Mouse (Mus musculus) forebrain, embryonic 14.5 days (tissue): ENCODE measurements around the gene Gnaz. TPM values are rescaled to one million over a fixed set of nuclear protein-coding genes. Genes with fewer than 3 reads are reported as not detected.
A peak's percentile ranks its signal among the peaks of the same experiment; 100 is the strongest.

Experiments
- ATAC-seq: fragments of 200-750 bp; cut with Nextera tagmentation; 2 replicates; pipeline ENCODE4 v1.8.0; 2017; ENCODE audit warnings: mild to moderate bottlenecking, moderate library complexity
- DNase-seq: peaks from one replicate; pipeline ENCODE4 v3.0.0-alpha.2; 2015; ENCODE audit warnings: low spot score
- H3K27ac ChIP-seq: fragments of 300-500 bp; sonication (generic); 2 replicates; pipeline ENCODE4 v1.5.1; 2014; ENCODE audit warnings: low read depth, mild to moderate bottlenecking, control low read depth, low read length, moderate library complexity
- H3K27me3 ChIP-seq: fragments of 300-500 bp; sonication (generic); replicated peaks from 2 replicates; pipeline ENCODE4 v1.6.1; 2014; ENCODE audit warnings: low read length, control low read depth, mixed read lengths; ENCODE audit not compliant: control insufficient read depth, insufficient read depth
- H3K36me3 ChIP-seq: fragments of 300-500 bp; sonication (generic); 2 replicates; pipeline ENCODE4 v1.6.1; 2014; ENCODE audit warnings: low read length, control low read depth; ENCODE audit not compliant: control insufficient read depth, insufficient read depth
- H3K4me1 ChIP-seq: fragments of 300-500 bp; sonication (generic); 2 replicates; pipeline ENCODE4 v1.6.1; 2014; ENCODE audit warnings: antibody characterized with exemption, low read length, control low read depth; ENCODE audit not compliant: control insufficient read depth, insufficient read depth
- H3K4me2 ChIP-seq: fragments of 300-500 bp; sonication (generic); 2 replicates; pipeline ENCODE4 v1.6.1; 2014; ENCODE audit warnings: mild to moderate bottlenecking, control low read depth, low read length
- H3K4me3 ChIP-seq: fragments of 300-500 bp; sonication (generic); 2 replicates; pipeline ENCODE4 v1.5.1; 2014; ENCODE audit warnings: low read depth, low read length, control low read depth
- H3K9ac ChIP-seq: fragments of 300-500 bp; sonication (generic); 2 replicates; pipeline ENCODE4 v1.6.1; 2014; ENCODE audit warnings: mild to moderate bottlenecking, low read length, control low read depth, moderate library complexity
- H3K9me3 ChIP-seq: fragments of 300-500 bp; sonication (generic); replicated peaks from 2 replicates; pipeline ENCODE4 v1.6.1; 2016; ENCODE audit warnings: low read length, control low read depth, mixed read lengths; ENCODE audit not compliant: control insufficient read depth
- WGBS: fragments of 180-500 bp; shearing (Covaris S2); extraction: QIAGEN DNeasy Blood & Tissue Kit; methylation state at CpG from one replicate; pipeline ENCODE4 v1.1.7; 2014; 5-methylcytosine and 5-hydroxymethylcytosine counted together
- polyA plus RNA-seq: library from polyadenylated mRNA; unstranded; fragments of >200 nt; fragmentation: Nextera tagmentation; extraction: Ambion mirVana; gene quantifications from 2 replicates; pipeline ENCODE4 v1.2.1, GENCODE M21; 2014

Gnaz gene
- polyA plus RNA-seq, 1 experiment from 2014 or later = 23.7 TPM

DNA sequence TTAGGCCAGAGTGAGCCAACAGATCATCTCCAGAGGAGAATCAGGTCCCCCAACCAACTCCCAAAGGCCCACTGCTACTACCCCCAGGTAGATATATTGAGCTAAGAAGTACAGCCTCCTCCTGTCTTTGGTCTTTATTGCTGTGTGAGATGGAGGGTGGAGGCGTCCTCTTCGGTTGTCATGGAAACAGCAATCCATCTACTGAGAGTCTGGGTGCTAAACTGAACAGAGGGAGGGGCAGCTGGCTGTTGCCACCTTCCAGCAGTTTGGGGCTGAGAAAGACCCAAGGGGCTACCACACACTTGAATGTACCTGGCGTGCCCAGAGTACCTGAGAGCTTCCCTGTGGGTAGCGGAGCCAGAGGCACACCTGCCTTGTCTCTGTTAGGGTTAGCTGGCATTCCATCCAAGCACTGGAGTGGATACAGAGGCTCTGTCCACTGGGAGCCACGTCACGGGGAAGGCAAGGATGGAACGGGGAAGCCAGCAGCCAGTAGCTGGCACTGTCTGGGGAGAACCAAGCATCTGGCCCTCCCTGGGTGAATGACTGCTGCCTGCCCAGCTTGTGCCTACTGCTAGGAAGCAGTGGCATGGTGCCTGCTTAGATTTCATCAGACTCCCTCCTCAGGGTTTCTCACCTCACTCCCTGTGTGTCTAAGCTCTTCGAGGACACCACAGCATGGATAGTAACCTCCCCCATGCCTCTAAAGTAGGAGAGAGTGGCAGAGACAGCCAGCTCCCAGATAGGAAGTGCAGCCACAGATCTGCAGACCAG lies 40.1 kb downstream of the Gnaz start:
- ATAC-seq (no peak; the same call in 1 of the 2 replicates), DNase-seq (peak; percentile 43)

DNA sequence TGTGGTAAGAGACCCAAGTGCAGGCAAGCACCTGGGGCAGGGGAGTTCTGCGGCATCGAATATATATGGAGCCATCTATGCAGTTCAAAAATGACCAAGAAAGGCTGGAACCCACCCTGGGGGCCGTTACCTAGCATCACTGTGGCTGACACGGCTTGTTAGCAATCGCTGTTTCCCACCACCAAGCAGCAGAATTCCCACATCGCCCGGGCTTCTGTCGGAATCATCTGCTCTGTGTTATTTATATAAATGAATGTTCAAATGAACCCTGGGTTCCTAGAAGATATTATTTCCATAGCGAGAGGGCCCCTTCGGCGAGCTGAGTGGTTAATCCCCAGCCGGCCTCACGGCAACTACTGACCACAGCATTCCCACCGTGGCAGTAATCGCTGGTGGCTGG lies 43.7 kb downstream of the Gnaz start:
- no peak for ATAC-seq
- H3K4me3 ChIP-seq = no peak overlapping the region

More for the DNA sequence above, 40.1 kb downstream of the Gnaz start:
- no peaks in the 10 kb centered on the region for H3K9me3 ChIP-seq
- H3K36me3 ChIP-seq = no peaks in the 10 kb centered on the region
- H3K9ac ChIP-seq = no peak overlapping the region
- H3K27ac ChIP-seq = no peak overlapping the region
- H3K4me1 ChIP-seq = no peaks in the 10 kb centered on the region
- H3K4me3 ChIP-seq = no peak overlapping the region
- H3K4me2 ChIP-seq = no peak overlapping the region
- 62% methylated on average over 8 of the region's 8 CpGs for WGBS
- no peaks in the 10 kb centered on the region for H3K27me3 ChIP-seq

DNA sequence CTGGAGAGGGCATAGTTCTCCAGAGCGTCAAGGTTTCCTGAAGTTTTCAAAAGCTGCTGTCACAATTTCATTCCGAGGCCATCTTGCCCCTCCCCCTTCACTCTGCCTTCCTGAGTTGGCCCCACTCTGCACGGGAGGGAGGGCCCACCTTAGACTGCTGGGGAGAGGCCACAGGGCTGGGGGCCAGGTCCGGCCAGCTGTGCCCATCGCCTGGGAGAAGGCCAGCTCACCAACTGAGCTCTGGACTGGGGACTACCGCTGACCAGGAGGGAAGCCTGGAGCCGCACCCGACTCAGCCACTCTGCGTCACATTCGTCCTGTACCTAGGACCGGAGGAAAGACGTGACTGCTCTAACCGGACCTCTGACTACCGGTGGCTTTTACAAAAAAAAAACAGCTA lies 48.5 kb downstream of the Gnaz start:
- DNase-seq (no peak), ATAC-seq (0 out of 2 replicates have a peak, but pooled peaks have one; percentile 16)
- Histone ChIP-seq H3K27me3 (no peaks in the 10 kb centered on the region), H3K27ac (no peak overlapping the region), H3K36me3 (peaks cover 7% of the 10 kb centered on the region; the same call in 1 of the 2 replicates), H3K4me2 (no peak overlapping the region), H3K9me3 (no peaks in the 10 kb centered on the region), H3K4me1 (no peaks in the 10 kb centered on the region), H3K4me3 (no peak overlapping the region), H3K9ac (no peak overlapping the region)
- 72% methylated on average over 14 of the region's 14 CpGs for WGBS

More for the DNA sequence above, 43.7 kb downstream of the Gnaz start:
- Histone ChIP-seq H3K4me1 (no peaks in the 10 kb centered on the region), H3K27me3 (no peaks in the 10 kb centered on the region), H3K4me2 (no peak overlapping the region), H3K9me3 (no peaks in the 10 kb centered on the region), H3K36me3 (peaks cover 7% of the 10 kb centered on the region; the same call in 1 of the 2 replicates), H3K27ac (no peak overlapping the region), H3K9ac (no peak overlapping the region)
- WGBS = 89% methylated on average over 15 of the region's 15 CpGs
- DNase-seq = no peak

DNA sequence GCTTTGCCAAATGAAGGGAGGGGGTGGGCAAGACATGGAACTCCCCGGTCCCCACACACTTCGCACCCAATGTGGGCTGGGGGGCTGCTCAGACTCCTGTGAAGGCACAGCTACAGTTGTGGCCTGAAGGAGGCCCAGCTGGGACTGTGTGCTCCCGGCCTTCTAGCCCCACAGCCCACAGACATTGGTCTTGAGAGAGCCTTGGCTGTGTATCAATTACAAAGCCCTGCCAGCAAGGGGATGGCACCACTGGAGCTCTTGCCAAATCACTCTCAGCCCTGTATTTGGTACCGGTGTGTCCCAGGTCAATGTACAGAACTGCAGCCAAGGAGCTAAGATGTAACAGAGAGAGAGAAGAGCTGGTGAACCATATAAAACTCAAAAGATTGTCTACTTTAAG lies 49.5 kb downstream of the Gnaz start:
- Histone ChIP-seq H3K27me3 (no peaks in the 10 kb centered on the region), H3K36me3 (peaks cover 7% of the 10 kb centered on the region; the same call in 1 of the 2 replicates), H3K4me3 (no peak overlapping the region), H3K4me1 (no peaks in the 10 kb centered on the region), H3K9ac (no peak overlapping the region), H3K4me2 (no peak overlapping the region), H3K27ac (no peak overlapping the region), H3K9me3 (no peaks in the 10 kb centered on the region)
- DNase-seq = no peak
- 73% methylated on average over 4 of the region's 4 CpGs for WGBS
- ATAC-seq = 0 out of 2 replicates have a peak, but pooled peaks have one; percentile 27

DNA sequence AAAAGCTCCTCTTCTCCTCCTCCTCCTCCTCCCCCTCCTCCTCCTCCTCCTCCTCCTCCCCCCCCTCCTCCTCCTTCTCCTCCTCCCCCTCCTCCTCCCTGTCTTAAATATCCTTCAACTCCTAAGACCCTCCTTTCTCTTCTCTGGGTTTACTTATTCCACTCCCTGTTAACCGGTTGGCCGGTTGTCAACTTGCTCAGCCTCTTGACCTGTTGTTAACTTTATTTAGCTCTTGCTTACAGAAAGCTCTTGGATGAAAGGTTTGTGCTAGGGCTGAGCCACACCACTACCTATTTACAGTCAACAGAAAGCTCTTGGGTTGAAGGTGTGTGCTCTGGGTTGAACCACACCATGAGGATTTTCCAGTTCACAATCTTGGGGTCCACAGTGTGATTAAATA lies 53.3 kb downstream of the Gnaz start:
- WGBS = 59% methylated on average over 2 of the region's 2 CpGs
- no peak for ATAC-seq
- no peak overlapping the region for H3K4me2 ChIP-seq
- no peak overlapping the region for H3K9ac ChIP-seq
- no peaks in the 10 kb centered on the region for H3K27me3 ChIP-seq
- peaks cover 3% of the 10 kb centered on the region; the same call in 1 of the 2 replicates for H3K36me3 ChIP-seq
- no peak overlapping the region for H3K27ac ChIP-seq
- DNase-seq = no peak
- no peaks in the 10 kb centered on the region for H3K4me1 ChIP-seq
- no peak overlapping the region for H3K4me3 ChIP-seq
- no peaks in the 10 kb centered on the region for H3K9me3 ChIP-seq

DNA sequence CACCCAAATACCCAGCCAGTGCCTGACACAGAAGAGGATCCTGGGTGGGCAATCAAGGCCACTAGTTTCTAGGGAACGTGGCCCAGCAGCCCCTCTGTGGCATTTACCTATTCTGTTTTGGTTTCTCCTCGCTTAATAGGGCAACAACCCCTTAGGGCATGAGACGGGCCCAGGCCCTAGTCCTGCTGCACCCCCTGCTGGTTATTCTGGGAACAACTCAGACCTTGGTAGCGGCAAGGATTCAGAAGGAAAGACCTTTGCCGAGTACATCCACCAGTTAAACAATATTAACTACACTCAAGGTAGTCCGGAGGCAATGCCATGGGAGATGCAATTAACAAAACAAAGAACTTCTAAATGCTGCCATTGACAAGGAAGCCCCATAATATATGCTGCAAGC lies 54.2 kb downstream of the Gnaz start:
- 12% methylated on average over 6 of the region's 6 CpGs for WGBS
- ATAC-seq = peak; percentile 47; the same call in 1 of the 2 replicates

DNA sequence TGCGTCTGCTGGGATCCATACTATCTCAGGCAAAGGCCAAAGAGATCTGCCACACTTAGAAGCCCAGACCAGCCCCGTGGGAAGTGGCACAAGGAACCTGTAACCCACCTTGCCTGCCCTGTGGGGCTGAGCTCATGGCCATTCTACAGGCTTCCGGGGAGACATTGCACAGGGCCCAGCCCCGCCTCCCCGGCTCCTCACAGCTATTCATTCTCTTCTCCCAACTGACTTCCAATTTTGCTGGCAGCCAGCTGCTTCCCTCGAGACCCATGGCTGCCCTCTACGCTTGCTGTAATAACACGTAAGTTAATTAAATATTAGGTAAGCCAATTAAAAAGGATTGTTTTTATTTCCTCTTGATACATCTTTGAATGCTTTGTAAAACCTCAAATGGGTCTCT lies 59.5 kb downstream of the Gnaz start:
- WGBS = 54% methylated on average over 8 of the region's 8 CpGs
- H3K27ac ChIP-seq = no peak overlapping the region
- H3K27me3 ChIP-seq = no peaks in the 10 kb centered on the region
- DNase-seq (no peak), ATAC-seq (no peak)
- no peak overlapping the region for H3K9ac ChIP-seq
- no peak overlapping the region for H3K4me2 ChIP-seq
- no peaks in the 10 kb centered on the region for H3K36me3 ChIP-seq
- H3K4me1 ChIP-seq = no peaks in the 10 kb centered on the region
- H3K9me3 ChIP-seq = no peaks in the 10 kb centered on the region
- H3K4me3 ChIP-seq = no peak overlapping the region

More for the DNA sequence above, 54.2 kb downstream of the Gnaz start:
- H3K9me3 ChIP-seq = no peaks in the 10 kb centered on the region
- H3K27ac ChIP-seq = no peak overlapping the region
- H3K4me3 ChIP-seq = no peak overlapping the region
- no peak overlapping the region for H3K4me2 ChIP-seq
- no peaks in the 10 kb centered on the region for H3K36me3 ChIP-seq
- no peaks in the 10 kb centered on the region for H3K4me1 ChIP-seq
- H3K27me3 ChIP-seq = no peaks in the 10 kb centered on the region
- no peak overlapping the region for H3K9ac ChIP-seq
- peak; percentile 80 for DNase-seq

DNA sequence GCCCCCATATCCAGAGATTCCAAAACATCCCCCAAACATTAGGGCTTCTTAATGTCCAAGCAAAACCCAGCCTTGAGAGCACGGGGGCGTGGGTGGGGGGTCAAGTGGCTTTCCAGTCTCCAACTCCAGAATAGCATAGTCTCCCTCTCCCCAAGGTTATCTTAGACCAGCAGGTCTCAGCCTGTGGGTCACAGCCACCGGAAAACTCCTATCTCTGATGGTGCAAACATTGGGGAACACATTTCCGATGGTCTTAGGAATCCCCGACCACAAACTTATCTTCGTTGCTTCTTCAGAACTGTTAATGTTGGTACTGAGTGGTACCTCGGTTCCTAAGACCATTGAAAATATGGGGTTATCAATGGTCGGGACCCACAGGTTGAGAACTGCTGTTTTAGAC lies 61.8 kb downstream of the Gnaz start:
- Histone ChIP-seq H3K9ac (no peak overlapping the region), H3K4me2 (no peak overlapping the region), H3K4me3 (no peak overlapping the region), H3K4me1 (peaks cover 13% of the 10 kb centered on the region), H3K27ac (no peak overlapping the region), H3K36me3 (no peaks in the 10 kb centered on the region), H3K9me3 (no peaks in the 10 kb centered on the region), H3K27me3 (no peaks in the 10 kb centered on the region)
- 87% methylated on average over 8 of the region's 8 CpGs for WGBS
- no peak for ATAC-seq
- no peak for DNase-seq

DNA sequence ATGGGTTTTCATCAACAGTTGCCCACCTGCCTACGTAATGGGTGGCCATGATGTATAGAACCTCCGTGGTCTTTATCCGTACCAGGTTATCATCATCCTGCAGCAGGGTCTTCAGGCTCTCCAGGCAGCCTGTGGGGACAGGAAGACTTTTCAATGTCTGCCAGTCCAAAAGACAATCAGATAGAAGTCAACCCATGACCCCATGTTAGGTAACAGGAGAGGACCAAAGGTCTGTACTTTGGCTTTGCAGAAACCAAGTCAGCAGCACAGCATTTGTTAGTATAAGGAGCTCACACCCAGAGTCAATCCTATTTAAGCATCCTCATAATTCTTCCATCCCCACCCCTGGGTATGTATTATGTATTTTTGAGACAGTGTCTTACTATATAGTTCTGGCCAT lies 62.7 kb downstream of the Gnaz start:
- no peak for ATAC-seq

More for the DNA sequence above, 62.7 kb downstream of the Gnaz start:
- Histone ChIP-seq H3K4me1 (peaks cover 13% of the 10 kb centered on the region), H3K9me3 (no peaks in the 10 kb centered on the region), H3K4me2 (no peak overlapping the region), H3K9ac (no peak overlapping the region), H3K27me3 (no peaks in the 10 kb centered on the region), H3K4me3 (no peak overlapping the region), H3K27ac (no peak overlapping the region), H3K36me3 (no peaks in the 10 kb centered on the region)
- 94% methylated on average over 3 of the region's 3 CpGs for WGBS
- no peak for DNase-seq
